ENCODE assay signal across 24 mouse cellular contexts in the genomic region with DNA sequence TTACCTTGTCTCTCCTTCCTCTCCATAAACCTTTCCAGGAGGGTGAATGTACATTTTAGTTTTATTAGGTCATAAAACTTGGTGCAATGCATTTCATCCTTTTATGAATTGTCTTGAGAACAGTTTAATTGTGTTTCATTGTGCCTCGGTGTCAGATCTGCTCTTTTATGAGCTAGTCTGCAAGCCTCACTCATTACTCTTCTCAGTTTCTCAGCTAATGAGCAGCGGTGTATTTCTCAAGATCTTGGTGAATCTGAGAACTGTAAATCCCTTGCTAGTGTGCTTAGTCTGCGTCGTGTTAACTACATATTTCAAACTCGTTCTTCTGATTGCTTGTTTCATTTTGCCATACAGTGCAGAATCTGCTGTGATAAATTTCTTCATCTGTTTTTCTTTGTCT.
"Had no signal": no experiment of that assay in that cellular context is flagged by ENCODE, and none has a peak within 500 bp of the region (broad histone marks: within the 10 kb centered on the region; RNA-seq: fewer than 3 reads in every experiment).

No protein-coding gene starts in this region.

- H3K4me2 ChIP-seq: heart, embryonic 12.5 days; hindbrain, embryonic 12.5 days; hindbrain, embryonic 14.5 days; kidney, embryonic 15.5 days; limb, embryonic 13.5 days; limb, embryonic 15.5 days had no signal

- H3K27me3 ChIP-seq: heart, embryonic 12.5 days; hindbrain, embryonic 12.5 days; kidney, embryonic 15.5 days; limb, embryonic 13.5 days; limb, embryonic 15.5 days had no signal

- ATAC-seq: forebrain, embryonic 16.5 days; hindbrain, embryonic 16.5 days had no signal

- H3K9me3 ChIP-seq: heart, embryonic 10.5 days; heart, embryonic 12.5 days; hindbrain, embryonic 12.5 days; kidney, embryonic 15.5 days; limb, embryonic 13.5 days; limb, embryonic 15.5 days had no signal

- H3K27ac ChIP-seq: gastrocnemius, adult 2 months; heart, embryonic 10.5 days; hindbrain, embryonic 12.5 days; hindbrain, embryonic 14.5 days; kidney, embryonic 15.5 days; kidney, postnatal 0 days; limb, embryonic 13.5 days; limb, embryonic 15.5 days had no signal

- DNase-seq: gastrocnemius, adult 2 months; gastrocnemius, postnatal 10 days; gastrocnemius, postnatal 25 days; heart, adult 18-20 months; heart, postnatal 10 days; heart, postnatal 36 days; kidney, adult 11 months; kidney, adult 2 months; kidney, adult 9 months; kidney, postnatal 14 days; kidney, postnatal 36 days; layer of hippocampus, adult 9-11 months; layer of hippocampus, postnatal 36 days; left cerebral cortex, postnatal 4 days had no signal

- H3K36me3 ChIP-seq: heart, embryonic 10.5 days; heart, embryonic 12.5 days; hindbrain, embryonic 12.5 days; kidney, embryonic 15.5 days; limb, embryonic 13.5 days; limb, embryonic 15.5 days had no signal

- H3K9ac ChIP-seq: heart, embryonic 12.5 days; hindbrain, embryonic 12.5 days; hindbrain, embryonic 14.5 days; kidney, embryonic 15.5 days; limb, embryonic 13.5 days; limb, embryonic 15.5 days had no signal

- H3K4me3 ChIP-seq: gastrocnemius, adult 2 months; heart, embryonic 10.5 days; heart, embryonic 12.5 days; hindbrain, embryonic 12.5 days; kidney, embryonic 15.5 days; limb, embryonic 13.5 days; limb, embryonic 15.5 days had no signal

- H3K4me1 ChIP-seq: heart, embryonic 10.5 days; heart, embryonic 12.5 days; hindbrain, embryonic 12.5 days; kidney, embryonic 15.5 days; limb, embryonic 15.5 days had no signal
